Comparison of ENCODE assay signal across 16 mouse cellular contexts in genomic region chr5:9344581-9344980, GRCm38 (mm10).
DNase-seq lines count a peak whose midpoint lies in the region; ATAC-seq and TF ChIP-seq lines count a peak whose summit lies in the region.
"Had no signal": no experiment of that assay in that cellular context is flagged by ENCODE, and none has a peak within 500 bp of the region (broad histone marks: within the 10 kb centered on the region; RNA-seq: fewer than 3 reads in every experiment).

No protein-coding gene starts in this region.

- no peaks in the 10 kb centered on the region for H3K36me3 ChIP-seq in embryonic facial prominence, embryonic 11.5 days (replicated peaks; ENCODE audit: control insufficient read depth, insufficient read depth, low read depth, low read length)
- no peaks in the 10 kb centered on the region for H3K36me3 ChIP-seq in embryonic facial prominence, embryonic 10.5 days (replicated peaks)
- no peaks in the 10 kb centered on the region for H3K36me3 ChIP-seq in forebrain, postnatal 0 days (ENCODE audit: insufficient read depth)
- H3K36me3 ChIP-seq in midbrain, embryonic 16.5 days (ENCODE audit: control insufficient read depth, insufficient read depth, low read length) = no peaks in the 10 kb centered on the region
- H3K36me3 ChIP-seq in intestine, embryonic 16.5 days (ENCODE audit: control insufficient read depth, insufficient read depth, low read length) = no peaks in the 10 kb centered on the region

- no peak overlapping the region for H3K27ac ChIP-seq in embryonic facial prominence, embryonic 11.5 days (replicated peaks; ENCODE audit: low read depth, low read length)
- H3K27ac ChIP-seq in embryonic facial prominence, embryonic 10.5 days (replicated peaks) = no peak overlapping the region
- H3K27ac ChIP-seq in forebrain, postnatal 0 days (ENCODE audit: low read depth, low read length) = no peak overlapping the region
- H3K27ac ChIP-seq in midbrain, embryonic 16.5 days (ENCODE audit: low read length) = peak overlapping the region; percentile 29; the same call in 1 of the 2 replicates
- no peak overlapping the region for H3K27ac ChIP-seq in intestine, embryonic 16.5 days (ENCODE audit: low read length)
- H3K27ac ChIP-seq: layer of hippocampus, adult 2 months had no signal

- H3K4me3 ChIP-seq in embryonic facial prominence, embryonic 11.5 days (ENCODE audit: low read depth, low read length) = no peak overlapping the region
- no peak overlapping the region for H3K4me3 ChIP-seq in embryonic facial prominence, embryonic 10.5 days
- no peak overlapping the region for H3K4me3 ChIP-seq in forebrain, postnatal 0 days (ENCODE audit: low read depth, low read length)
- no peak overlapping the region for H3K4me3 ChIP-seq in midbrain, embryonic 16.5 days (ENCODE audit: low read depth, low read length)
- H3K4me3 ChIP-seq in intestine, embryonic 16.5 days (ENCODE audit: low read length) = no peak overlapping the region
- H3K4me3 ChIP-seq: layer of hippocampus, adult 2 months; megakaryocyte, embryonic 14.5 days had no signal

- WGBS in embryonic facial prominence, embryonic 11.5 days = 50% methylated on average over 5 of the region's 5 CpGs
- WGBS in embryonic facial prominence, embryonic 10.5 days = 67% methylated on average over 5 of the region's 5 CpGs
- whole genome bisulfite sequencing in forebrain, postnatal 0 days = 26% methylated on average over 5 of the region's 5 CpGs
- WGBS in midbrain, embryonic 16.5 days = 36% methylated on average over 5 of the region's 5 CpGs
- WGBS in intestine, embryonic 16.5 days = 60% methylated on average over 5 of the region's 5 CpGs

- no peak overlapping the region for H3K4me2 ChIP-seq in embryonic facial prominence, embryonic 11.5 days (ENCODE audit: low read depth, low read length)
- H3K4me2 ChIP-seq in forebrain, postnatal 0 days (ENCODE audit: low read depth) = no peak overlapping the region
- H3K4me2 ChIP-seq in midbrain, embryonic 16.5 days (ENCODE audit: low read length) = no peak overlapping the region
- H3K4me2 ChIP-seq in intestine, embryonic 16.5 days (ENCODE audit: low read depth, low read length) = no peak overlapping the region

- H3K27me3 ChIP-seq in embryonic facial prominence, embryonic 11.5 days (ENCODE audit: control insufficient read depth, insufficient read depth, low read length) = no peaks in the 10 kb centered on the region
- H3K27me3 ChIP-seq in embryonic facial prominence, embryonic 10.5 days (replicated peaks; ENCODE audit: low read depth, poor library complexity, severe bottlenecking) = no peaks in the 10 kb centered on the region
- H3K27me3 ChIP-seq in forebrain, postnatal 0 days (ENCODE audit: insufficient read depth, low read length) = no peaks in the 10 kb centered on the region
- no peaks in the 10 kb centered on the region for H3K27me3 ChIP-seq in midbrain, embryonic 16.5 days (ENCODE audit: control insufficient read depth, insufficient read depth, low read depth, low read length)
- no peaks in the 10 kb centered on the region for H3K27me3 ChIP-seq in intestine, embryonic 16.5 days (replicated peaks; ENCODE audit: control insufficient read depth, insufficient read depth, low read length)
- H3K27me3 ChIP-seq: megakaryocyte, embryonic 14.5 days had no signal

- DNase-seq in embryonic facial prominence, embryonic 11.5 days (ENCODE audit: low spot score) = peak; percentile 9
- no peak for DNase-seq in embryonic facial prominence, embryonic 10.5 days (ENCODE audit: low spot score)
- peak; percentile 46 for DNase-seq in cerebellum, adult 9-10 months
- DNase-seq in forebrain, postnatal 0 days = no peak
- no peak for DNase-seq in adrenal gland, postnatal 4 days (ENCODE audit: low spot score in 2 of 2)
- DNase-seq in frontal cortex, postnatal 14 days (ENCODE audit: low spot score in 2 of 2) = no peak
- DNase-seq: adrenal gland, postnatal 36 days; heart, postnatal 14 days; kidney, adult 9 months; left cerebral cortex, postnatal 4 days; spleen, adult 18-20 months; thymus, adult 18-20 months had no signal

- no peak for TF ChIP-seq CTCF in forebrain, postnatal 0 days (IDR thresholded peaks at IDR 0.05; ENCODE audit: low read depth)

- no peak overlapping the region for H3K9ac ChIP-seq in embryonic facial prominence, embryonic 11.5 days (replicated peaks; ENCODE audit: low read length)
- H3K9ac ChIP-seq in forebrain, postnatal 0 days = no peak overlapping the region
- no peak overlapping the region for H3K9ac ChIP-seq in midbrain, embryonic 16.5 days (ENCODE audit: low read depth, low read length)
- no peak overlapping the region for H3K9ac ChIP-seq in intestine, embryonic 16.5 days (ENCODE audit: low read depth, low read length)

- H3K4me1 ChIP-seq in embryonic facial prominence, embryonic 11.5 days (ENCODE audit: control insufficient read depth, insufficient read depth, low read length) = no peaks in the 10 kb centered on the region
- 0 out of 2 replicates have a peak, but pooled peaks cover 2% of the 10 kb centered on the region for H3K4me1 ChIP-seq in embryonic facial prominence, embryonic 10.5 days
- no peaks in the 10 kb centered on the region for H3K4me1 ChIP-seq in forebrain, postnatal 0 days (ENCODE audit: insufficient read depth)
- peaks cover 25% of the 10 kb centered on the region for H3K4me1 ChIP-seq in midbrain, embryonic 16.5 days (ENCODE audit: control insufficient read depth, insufficient read depth, low read length)
- H3K4me1 ChIP-seq in intestine, embryonic 16.5 days (ENCODE audit: control insufficient read depth, insufficient read depth, low read length) = no peaks in the 10 kb centered on the region

- ATAC-seq in embryonic facial prominence, embryonic 11.5 days (replicated peaks; ENCODE audit: insufficient number of reproducible peaks, low FRiP score, low TSS enrichment, low read depth) = 0 out of 2 replicates have a peak, but pooled peaks have one; percentile 58
- peak; percentile 81 for ATAC-seq in forebrain, postnatal 0 days
- peak; percentile 88 for ATAC-seq in midbrain, embryonic 16.5 days
- ATAC-seq in intestine, embryonic 16.5 days = no peak; the same call in 1 of the 2 replicates

- H3K9me3 ChIP-seq in embryonic facial prominence, embryonic 11.5 days (replicated peaks; ENCODE audit: control insufficient read depth, low read length) = no peaks in the 10 kb centered on the region
- H3K9me3 ChIP-seq in embryonic facial prominence, embryonic 10.5 days = no peaks in the 10 kb centered on the region
- H3K9me3 ChIP-seq in forebrain, postnatal 0 days (ENCODE audit: low read length) = no peaks in the 10 kb centered on the region
- H3K9me3 ChIP-seq in midbrain, embryonic 16.5 days (replicated peaks; ENCODE audit: control insufficient read depth, low read length, poor library complexity, severe bottlenecking) = no peaks in the 10 kb centered on the region
- no peaks in the 10 kb centered on the region for H3K9me3 ChIP-seq in intestine, embryonic 16.5 days (ENCODE audit: control insufficient read depth, low read length)
- H3K9me3 ChIP-seq: megakaryocyte, embryonic 14.5 days had no signal

Comparison
In these comparisons a context has a peak if more than half of its experiments do, and no peak if none do; other contexts are left out.
1. DNase-seq: peak in embryonic facial prominence, embryonic 11.5 days (single experiment) and cerebellum, adult 9-10 months (single experiment); none in embryonic facial prominence, embryonic 10.5 days (single experiment), forebrain, postnatal 0 days (single experiment), adrenal gland, postnatal 4 days (0 of 2) and frontal cortex, postnatal 14 days (0 of 2).